Mouse (Mus musculus) B cell, adult 2 months (primary cell): ENCODE data around the gene Gm9508.
A peak's percentile ranks its signal among the peaks of the same experiment; 100 is the strongest.
"Not testable (repeated sequence)": the region's sequence is repeated elsewhere in the genome, so short reads cannot be mapped to it uniquely, and the experiment has no call there.

Experiments used
- DNase-seq, 2 experiments: peaks; one replicate each; pipeline ENCODE4 v3.0.0; 2022

The Gm9508 gene

GRCm38 (mm10) chr10:77697133-77697532, at the start of gene Gm9508:
TSS of gene Gm9508 (minus strand) at chr10:77697233.
- DNase-seq = no peak

GRCm38 (mm10) chr10:77741924-77742688, 45.1 kb upstream of the Gm9508 start, which contains the start of gene Gm18596:
TSS of gene Gm18596 (minus strand) at chr10:77742638.
- not testable (repeated sequence) for DNase-seq

- DNase-seq = no peak
These were observed 41.9 kb upstream of the Gm9508 start for GRCm38 (mm10) chr10:77738929-77739328.

- no peak for DNase-seq
These were observed 38.9 kb upstream of the Gm9508 start for GRCm38 (mm10) chr10:77735928-77736327.

GRCm38 (mm10) chr10:77729241-77729640, 32.2 kb upstream of the Gm9508 start:
- DNase-seq = peak; percentile 35 to 40

- DNase-seq = no peak
These were observed 31.2 kb upstream of the Gm9508 start for GRCm38 (mm10) chr10:77728280-77728679.

- no peak for DNase-seq
These were observed 29.2 kb upstream of the Gm9508 start, which contains the start of gene Gm10100 for GRCm38 (mm10) chr10:77726186-77726585. TSS of gene Gm10100 (plus strand) at chr10:77726486.

GRCm38 (mm10) chr10:77724855-77725254, 27.8 kb upstream of the Gm9508 start:
- no peak for DNase-seq

- DNase-seq = not testable (repeated sequence)
These were observed 23.3 kb upstream of the Gm9508 start, which contains the start of gene Krtap12-1 for GRCm38 (mm10) chr10:77720299-77720698. TSS of gene Krtap12-1 (plus strand) at chr10:77720599.

GRCm38 (mm10) chr10:77715507-77715906, 18.5 kb upstream of the Gm9508 start, which contains the start of gene Gm10142:
TSS of gene Gm10142 (plus strand) at chr10:77715807.
- DNase-seq = no peak

- no peak for DNase-seq
These were observed 16.7 kb upstream of the Gm9508 start for GRCm38 (mm10) chr10:77713734-77714133.

- DNase-seq = not testable (repeated sequence)
These were observed 14.1 kb upstream of the Gm9508 start, which contains the start of gene Gm10024 for GRCm38 (mm10) chr10:77711157-77711556. TSS of gene Gm10024 (plus strand) at chr10:77711457.

- DNase-seq = no peak
These were observed 12.8 kb upstream of the Gm9508 start for GRCm38 (mm10) chr10:77709831-77710230.

GRCm38 (mm10) chr10:77706326-77706725, 9.3 kb upstream of the Gm9508 start, which contains the start of gene Gm10272:
TSS of gene Gm10272 (plus strand) at chr10:77706626.
- no peak for DNase-seq

GRCm38 (mm10) chr10:77690356-77690807, 6.7 kb downstream of the Gm9508 start, which contains the start of gene Gm19402:
TSS of gene Gm19402 (minus strand) at chr10:77690757.
- DNase-seq = not testable (repeated sequence)

- no peak for DNase-seq
These were observed 10.0 kb downstream of the Gm9508 start for GRCm38 (mm10) chr10:77687021-77687420.

- DNase-seq = no peak
These were observed 11.0 kb downstream of the Gm9508 start, which contains the start of gene Tspear for GRCm38 (mm10) chr10:77685895-77686664. TSS of gene Tspear (plus strand) at chr10:77686569.

- no peak for DNase-seq
These were observed 12.9 kb downstream of the Gm9508 start for GRCm38 (mm10) chr10:77684181-77684580.

- no peak for DNase-seq
These were observed 14.0 kb downstream of the Gm9508 start for GRCm38 (mm10) chr10:77682994-77683393.

- DNase-seq = peak; percentile 54 to 57
These were observed 19.5 kb downstream of the Gm9508 start for GRCm38 (mm10) chr10:77677562-77677961.

- peak; percentile 73 to 80 for DNase-seq
These were observed 23.3 kb downstream of the Gm9508 start for GRCm38 (mm10) chr10:77673765-77674164.

- no peak for DNase-seq
These were observed 25.5 kb downstream of the Gm9508 start for GRCm38 (mm10) chr10:77671519-77671918.

- no peak for DNase-seq
These were observed 26.3 kb downstream of the Gm9508 start for GRCm38 (mm10) chr10:77670710-77671109.
